Mouse (Mus musculus): ENCODE measurements around the gene Osbpl3. TPM values are rescaled to one million over a fixed set of nuclear protein-coding genes. Genes with fewer than 3 reads are reported as not detected.

Osbpl3 gene
- polyA plus RNA-seq, 1 experiment = 18.0 TPM

DNA sequence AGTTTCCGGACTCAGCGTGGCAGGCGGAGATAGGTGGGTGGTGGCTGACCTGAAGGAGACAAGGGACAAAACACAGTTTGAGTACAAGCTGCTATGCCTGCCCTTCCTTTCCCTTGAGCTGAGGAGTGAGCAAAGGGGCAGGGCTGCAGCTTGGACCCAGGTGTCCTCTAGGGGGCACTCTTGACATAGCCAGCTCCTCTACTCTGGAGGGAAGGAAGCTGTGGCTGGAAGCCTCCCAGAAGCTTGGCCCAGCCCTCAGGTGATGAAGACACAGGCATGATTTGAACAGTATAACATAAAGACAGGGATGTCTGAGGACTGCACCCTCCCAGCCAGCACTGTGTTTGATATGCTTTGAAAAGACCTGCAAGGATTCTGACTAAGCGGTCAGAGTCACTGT, 143.4 kb downstream of the Osbpl3 start:
- TF ChIP-seq CTCF (IDR thresholded peaks at IDR 0.05; ENCODE audit: borderline replicate concordance, insufficient read depth, low read length) = peak; percentile 85
- no peak for TF ChIP-seq POLR2A (IDR thresholded peaks at IDR 0.05; ENCODE audit: low read depth, low read length)
- Histone ChIP-seq H3K4me1 (ENCODE audit: control insufficient read depth, insufficient read depth, low read length) (no peaks in the 10 kb centered on the region), H3K4me3 (ENCODE audit: insufficient read depth, low read length) (no peak overlapping the region), H3K27ac (ENCODE audit: insufficient read depth, low read length) (no peak overlapping the region)

DNA sequence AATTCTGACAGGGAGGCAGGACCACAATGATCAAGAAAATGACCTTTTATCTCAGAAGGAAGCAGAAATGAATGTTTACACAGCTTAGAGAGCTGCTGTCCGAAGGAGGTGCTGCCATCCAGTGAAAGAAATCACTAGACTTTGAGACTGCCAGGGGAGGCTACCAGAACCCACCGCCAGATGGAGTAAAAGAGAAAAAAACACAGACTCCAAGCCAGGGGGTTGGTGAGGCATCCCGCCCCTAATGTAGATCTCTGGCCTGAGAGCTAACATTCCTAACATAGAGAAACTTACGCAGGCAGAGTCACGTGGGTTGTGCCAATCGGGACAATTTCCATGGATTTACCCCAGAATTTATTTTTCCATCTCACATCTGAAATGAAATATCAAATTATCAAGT, 147.0 kb downstream of the Osbpl3 start:
- TF ChIP-seq POLR2A (IDR thresholded peaks at IDR 0.05; ENCODE audit: low read depth, low read length) (no peak), CTCF (IDR thresholded peaks at IDR 0.05; ENCODE audit: borderline replicate concordance, insufficient read depth, low read length) (no peak)

DNA sequence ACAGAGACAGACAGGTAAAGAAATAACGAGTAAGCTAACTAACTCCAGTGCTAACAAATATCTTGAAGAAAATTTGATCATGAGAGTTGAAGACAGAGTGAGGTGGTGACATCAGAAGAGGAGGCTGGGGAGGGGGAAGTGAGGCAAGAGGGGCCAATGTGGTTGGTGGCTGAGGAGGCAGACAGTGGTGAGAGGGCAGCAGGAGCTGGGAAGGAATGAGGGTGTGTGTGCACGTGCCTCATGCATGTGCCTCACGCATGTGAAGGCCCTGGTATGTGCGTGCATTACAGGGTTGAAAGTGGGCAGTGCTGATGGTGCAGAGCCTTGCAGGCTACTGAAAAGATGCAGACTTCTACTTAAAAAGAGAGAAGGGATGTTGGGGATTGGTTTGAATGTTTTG, 149.4 kb downstream of the Osbpl3 start:
- H3K4me1 ChIP-seq (ENCODE audit: control insufficient read depth, insufficient read depth, low read length) = no peaks in the 10 kb centered on the region
- H3K4me3 ChIP-seq (ENCODE audit: insufficient read depth, low read length) = no peak overlapping the region
- TF ChIP-seq CTCF (IDR thresholded peaks at IDR 0.05; ENCODE audit: borderline replicate concordance, insufficient read depth, low read length) (no peak), POLR2A (IDR thresholded peaks at IDR 0.05; ENCODE audit: low read depth, low read length) (no peak)
- H3K27ac ChIP-seq (ENCODE audit: insufficient read depth, low read length) = no peak overlapping the region

More for the DNA sequence above, 147.0 kb downstream of the Osbpl3 start:
- Histone ChIP-seq H3K4me1 (ENCODE audit: control insufficient read depth, insufficient read depth, low read length) (no peaks in the 10 kb centered on the region), H3K27ac (ENCODE audit: insufficient read depth, low read length) (no peak overlapping the region), H3K4me3 (ENCODE audit: insufficient read depth, low read length) (no peak overlapping the region)

DNA sequence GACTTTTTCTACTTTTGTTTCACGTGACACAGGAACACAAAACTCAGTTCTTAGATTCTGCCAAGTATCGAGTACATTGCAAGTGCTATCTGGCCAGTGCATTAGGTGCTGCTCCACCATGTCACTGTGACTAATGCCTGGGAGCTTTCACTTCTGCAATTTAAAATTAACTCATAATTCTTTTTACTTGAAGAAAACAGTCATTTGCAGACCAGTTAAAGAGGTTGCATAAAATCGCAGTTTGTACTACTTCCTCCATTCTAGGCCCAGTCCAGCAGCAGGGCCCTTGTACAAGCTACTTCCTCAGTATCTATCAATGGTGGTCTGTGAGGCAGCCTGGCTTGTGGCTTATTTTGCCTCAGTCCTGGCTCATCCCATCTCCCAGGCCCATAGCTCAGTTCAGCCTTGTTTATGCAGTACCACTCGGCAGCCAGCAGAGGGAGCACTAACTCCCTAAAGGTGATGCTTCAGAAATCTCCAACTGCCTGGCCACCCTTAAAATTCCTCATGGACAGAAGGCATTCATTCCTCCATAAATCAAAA, 151.0 kb downstream of the Osbpl3 start:
- Histone ChIP-seq H3K4me1 (ENCODE audit: control insufficient read depth, insufficient read depth, low read length) (no peaks in the 10 kb centered on the region), H3K27ac (ENCODE audit: insufficient read depth, low read length) (no peak overlapping the region), H3K4me3 (ENCODE audit: insufficient read depth, low read length) (no peak overlapping the region)
- TF ChIP-seq POLR2A (IDR thresholded peaks at IDR 0.05; ENCODE audit: low read depth, low read length) (no peak), CTCF (IDR thresholded peaks at IDR 0.05; ENCODE audit: borderline replicate concordance, insufficient read depth, low read length) (peak; percentile 92; the same call in 1 of the 2 replicates)

DNA sequence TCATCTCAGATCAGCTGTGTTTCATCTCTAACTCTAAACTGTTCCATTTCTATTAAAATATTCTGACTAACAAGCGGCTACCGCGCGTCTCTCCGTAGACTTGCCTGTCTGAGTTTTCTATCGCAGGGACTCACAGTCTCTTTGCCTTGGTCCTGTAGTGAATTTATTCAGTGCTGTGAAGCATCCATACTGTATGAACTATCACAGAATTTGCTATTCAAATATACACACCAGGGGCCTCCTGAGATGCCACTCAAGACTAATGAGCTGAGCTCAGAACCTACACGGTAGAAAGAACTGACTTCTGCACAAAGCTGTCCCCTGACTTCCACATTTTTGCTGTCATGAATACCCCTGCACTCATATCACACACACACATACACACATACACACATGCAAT, 154.9 kb downstream of the Osbpl3 start:
- H3K4me1 ChIP-seq (ENCODE audit: control insufficient read depth, insufficient read depth, low read length) = no peaks in the 10 kb centered on the region
- no peak overlapping the region for H3K27ac ChIP-seq (ENCODE audit: insufficient read depth, low read length)
- TF ChIP-seq CTCF (IDR thresholded peaks at IDR 0.05; ENCODE audit: borderline replicate concordance, insufficient read depth, low read length) (no peak), POLR2A (IDR thresholded peaks at IDR 0.05; ENCODE audit: low read depth, low read length) (no peak)
- no peak overlapping the region for H3K4me3 ChIP-seq (ENCODE audit: insufficient read depth, low read length)

DNA sequence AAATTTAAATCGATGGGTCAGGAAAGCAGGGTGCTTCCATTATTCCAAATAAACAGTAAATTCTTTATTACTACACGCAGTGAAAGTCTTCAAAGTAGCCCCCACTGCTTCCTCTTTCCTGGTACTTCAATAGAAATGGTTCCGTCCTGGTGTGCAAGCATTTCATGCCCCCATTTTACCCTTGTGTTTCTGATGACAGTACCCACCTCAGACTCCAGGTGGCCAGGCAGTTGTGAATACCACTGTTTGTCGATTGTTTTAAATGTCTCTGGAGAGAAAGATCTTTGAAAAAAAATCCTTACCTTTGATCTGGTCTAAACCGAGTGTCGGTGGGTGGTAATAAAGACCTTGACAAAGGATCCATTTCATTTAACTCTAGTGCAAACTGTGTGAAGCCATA, 155.4 kb downstream of the Osbpl3 start:
- Histone ChIP-seq H3K4me3 (ENCODE audit: insufficient read depth, low read length) (no peak overlapping the region), H3K4me1 (ENCODE audit: control insufficient read depth, insufficient read depth, low read length) (no peaks in the 10 kb centered on the region), H3K27ac (ENCODE audit: insufficient read depth, low read length) (no peak overlapping the region)
- TF ChIP-seq POLR2A (IDR thresholded peaks at IDR 0.05; ENCODE audit: low read depth, low read length) (no peak), CTCF (IDR thresholded peaks at IDR 0.05; ENCODE audit: borderline replicate concordance, insufficient read depth, low read length) (no peak)

DNA sequence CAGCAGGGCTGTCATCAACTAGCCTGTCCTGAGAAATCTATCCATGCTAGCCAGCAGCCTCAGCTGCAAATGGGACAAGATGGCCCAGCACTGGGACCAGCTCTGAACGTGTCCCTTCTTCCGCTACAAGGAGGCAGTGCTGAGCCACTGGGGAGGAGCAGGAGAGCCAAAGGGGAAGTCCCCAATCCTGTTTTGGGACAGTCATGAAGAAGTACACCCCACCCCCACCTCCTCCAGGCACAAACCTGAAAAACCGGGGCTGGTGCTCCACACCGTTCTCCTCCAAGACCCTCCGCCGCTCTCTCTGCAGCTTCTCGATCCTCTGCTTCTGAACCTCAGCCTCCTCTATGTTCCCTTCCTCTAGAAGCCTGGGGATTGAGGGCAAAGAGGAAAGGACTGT, 156.9 kb downstream of the Osbpl3 start:
- no peak for TF ChIP-seq CTCF (IDR thresholded peaks at IDR 0.05; ENCODE audit: borderline replicate concordance, insufficient read depth, low read length)
- no peak for TF ChIP-seq POLR2A (IDR thresholded peaks at IDR 0.05; ENCODE audit: low read depth, low read length)
- H3K27ac ChIP-seq (ENCODE audit: insufficient read depth, low read length) = no peak overlapping the region
- H3K4me3 ChIP-seq (ENCODE audit: insufficient read depth, low read length) = no peak overlapping the region
- no peaks in the 10 kb centered on the region for H3K4me1 ChIP-seq (ENCODE audit: control insufficient read depth, insufficient read depth, low read length)

DNA sequence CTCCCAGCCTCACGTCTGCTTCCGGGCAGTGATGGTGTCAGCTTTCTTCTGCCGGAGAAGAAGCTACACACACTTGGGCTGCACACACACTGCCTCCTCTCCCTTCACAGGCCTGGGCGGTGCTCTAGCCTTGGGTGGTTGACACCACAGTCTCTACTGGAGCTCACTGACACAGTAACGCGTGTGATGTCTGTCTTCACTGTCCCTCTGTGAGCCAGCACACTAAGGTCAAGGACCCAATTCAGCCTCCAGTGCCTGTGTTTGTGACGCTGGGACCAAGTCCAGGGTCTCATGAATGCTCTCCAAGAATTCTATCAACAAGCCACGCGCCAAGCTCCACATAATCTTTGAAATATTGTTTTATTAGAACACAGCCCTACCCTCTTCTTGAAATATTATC, 158.3 kb downstream of the Osbpl3 start:
- no peaks in the 10 kb centered on the region for H3K4me1 ChIP-seq (ENCODE audit: control insufficient read depth, insufficient read depth, low read length)
- no peak overlapping the region for H3K27ac ChIP-seq (ENCODE audit: insufficient read depth, low read length)
- H3K4me3 ChIP-seq (ENCODE audit: insufficient read depth, low read length) = no peak overlapping the region
- TF ChIP-seq POLR2A (IDR thresholded peaks at IDR 0.05; ENCODE audit: low read depth, low read length) (no peak), CTCF (IDR thresholded peaks at IDR 0.05; ENCODE audit: borderline replicate concordance, insufficient read depth, low read length) (no peak)

DNA sequence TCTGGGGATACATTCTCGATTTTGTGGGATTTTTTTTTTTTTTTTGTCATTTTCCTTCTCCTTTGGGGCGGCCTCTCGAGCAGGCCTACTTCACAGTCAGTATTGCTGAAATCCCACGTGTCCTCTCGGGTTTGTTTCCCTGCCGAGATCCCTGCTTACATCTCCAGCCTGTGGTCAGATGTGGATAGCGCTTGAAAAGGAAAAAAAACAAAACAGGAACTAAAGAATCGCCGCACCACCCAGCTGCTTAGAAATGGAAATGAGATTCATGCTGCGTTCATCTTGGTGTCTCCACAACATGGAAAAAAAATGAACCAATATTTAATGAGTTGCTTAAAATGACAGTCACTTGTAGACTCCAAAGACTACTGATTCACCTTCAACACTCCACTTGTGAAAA, 160.9 kb downstream of the Osbpl3 start:
- H3K27ac ChIP-seq (ENCODE audit: insufficient read depth, low read length) = no peak overlapping the region
- no peaks in the 10 kb centered on the region for H3K4me1 ChIP-seq (ENCODE audit: control insufficient read depth, insufficient read depth, low read length)
- TF ChIP-seq POLR2A (IDR thresholded peaks at IDR 0.05; ENCODE audit: low read depth, low read length) = no peak
- no peak for TF ChIP-seq CTCF (IDR thresholded peaks at IDR 0.05; ENCODE audit: borderline replicate concordance, insufficient read depth, low read length)
- H3K4me3 ChIP-seq (ENCODE audit: insufficient read depth, low read length) = no peak overlapping the region

DNA sequence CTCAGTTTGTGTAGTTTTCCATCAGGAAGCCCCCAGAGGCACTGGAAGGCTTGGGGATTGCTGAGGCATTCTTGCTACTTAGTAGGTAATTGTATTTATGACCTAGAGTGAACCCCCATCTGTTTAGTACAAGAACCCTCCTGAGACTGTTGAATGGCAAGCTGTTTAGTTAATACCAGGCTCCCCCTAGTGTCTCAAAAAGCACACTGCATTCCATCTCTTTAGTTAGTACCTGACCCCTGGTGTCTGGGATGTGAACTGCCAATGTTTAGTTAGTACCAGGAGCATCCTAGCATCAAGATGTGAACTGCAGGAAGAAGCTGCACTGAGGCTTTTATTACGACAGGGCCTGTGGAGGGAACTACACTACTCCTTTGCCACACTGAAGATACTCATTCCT, 161.9 kb downstream of the Osbpl3 start:
- Histone ChIP-seq H3K4me1 (ENCODE audit: control insufficient read depth, insufficient read depth, low read length) (no peaks in the 10 kb centered on the region), H3K4me3 (ENCODE audit: insufficient read depth, low read length) (no peak overlapping the region), H3K27ac (ENCODE audit: insufficient read depth, low read length) (no peak overlapping the region)
- TF ChIP-seq CTCF (IDR thresholded peaks at IDR 0.05; ENCODE audit: borderline replicate concordance, insufficient read depth, low read length) (0 out of 2 replicates have a peak, but pooled peaks have one; percentile 11), POLR2A (IDR thresholded peaks at IDR 0.05; ENCODE audit: low read depth, low read length) (no peak)

DNA sequence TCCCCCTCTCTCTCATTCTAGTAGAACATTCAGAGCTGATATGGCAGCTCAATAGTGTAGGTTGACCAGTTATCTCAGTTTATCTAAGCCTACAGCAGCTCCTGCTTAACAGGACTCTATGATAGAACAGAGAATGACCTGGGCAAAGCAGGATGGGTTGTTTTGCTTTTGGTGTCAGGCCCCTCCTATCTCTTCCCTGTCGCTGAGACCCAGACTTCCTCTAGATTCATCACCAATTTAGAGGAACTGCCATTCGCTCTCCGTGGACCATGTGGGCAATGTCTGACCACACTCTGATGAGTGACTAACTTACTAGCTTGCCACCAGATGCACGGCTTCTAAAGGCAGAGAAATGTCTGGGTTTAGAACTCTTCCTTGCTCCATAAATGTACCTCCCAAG, 164.4 kb downstream of the Osbpl3 start:
- Histone ChIP-seq H3K4me1 (ENCODE audit: control insufficient read depth, insufficient read depth, low read length) (no peaks in the 10 kb centered on the region), H3K4me3 (ENCODE audit: insufficient read depth, low read length) (no peak overlapping the region), H3K27ac (ENCODE audit: insufficient read depth, low read length) (no peak overlapping the region)
- TF ChIP-seq POLR2A (IDR thresholded peaks at IDR 0.05; ENCODE audit: low read depth, low read length) (no peak), CTCF (IDR thresholded peaks at IDR 0.05; ENCODE audit: borderline replicate concordance, insufficient read depth, low read length) (no peak)

Measured in embryonic fibroblast, embryonic 13.5 days (primary cell).